Mouse (Mus musculus): Measurements from ENCODE around the gene Stoml1. TPM values are rescaled to one million over a fixed set of nuclear protein-coding genes. Genes with fewer than 3 reads are reported as not detected.

Stoml1 gene
- polyA plus RNA-seq, 2 experiments from 2014 or later, result 21.1 to 23.9 TPM

- no peak for ATAC-seq
These were observed 19.1 kb downstream of the Stoml1 start for GRCm38 (mm10) chr9:58272068-58272541.

GRCm38 (mm10) chr9:58272855-58273254 is 19.9 kb downstream of the Stoml1 start:
- no peak for ATAC-seq

GRCm38 (mm10) chr9:58274101-58274604 is 21.2 kb downstream of the Stoml1 start:
- no peak for ATAC-seq

GRCm38 (mm10) chr9:58274626-58275025 is 21.7 kb downstream of the Stoml1 start:
- no peak for ATAC-seq

GRCm38 (mm10) chr9:58275115-58275774 is 22.3 kb downstream of the Stoml1 start:
- peak; percentile 65 for ATAC-seq

GRCm38 (mm10) chr9:58275797-58276196 is 22.8 kb downstream of the Stoml1 start:
- ATAC-seq, result peak; percentile 5

GRCm38 (mm10) chr9:58276346-58276745 is 23.4 kb downstream of the Stoml1 start:
- ATAC-seq, result no peak

- no peak for ATAC-seq
These were observed 25.3 kb downstream of the Stoml1 start for GRCm38 (mm10) chr9:58278313-58278712.

GRCm38 (mm10) chr9:58278821-58279723 is 26.1 kb downstream of the Stoml1 start:
- no peak for ATAC-seq

GRCm38 (mm10) chr9:58279780-58280179 is 26.8 kb downstream of the Stoml1 start:
- ATAC-seq, result no peak

GRCm38 (mm10) chr9:58280259-58281109 is 27.5 kb downstream of the Stoml1 start:
- peak; percentile 86 for ATAC-seq

- ATAC-seq, result no peak
These were observed 28.6 kb downstream of the Stoml1 start for GRCm38 (mm10) chr9:58281597-58281996.

- no peak for ATAC-seq
These were observed 30.5 kb downstream of the Stoml1 start for GRCm38 (mm10) chr9:58283431-58283830.

GRCm38 (mm10) chr9:58289090-58289489 is 36.1 kb downstream of the Stoml1 start:
- ATAC-seq, result no peak

- no peak for ATAC-seq
These were observed 36.9 kb downstream of the Stoml1 start for GRCm38 (mm10) chr9:58289901-58290300.

GRCm38 (mm10) chr9:58294527-58294926 is 41.6 kb downstream of the Stoml1 start:
- ATAC-seq, result no peak

GRCm38 (mm10) chr9:58295345-58295744 is 42.4 kb downstream of the Stoml1 start:
- no peak for ATAC-seq

- no peak for ATAC-seq
These were observed 42.9 kb downstream of the Stoml1 start for GRCm38 (mm10) chr9:58295766-58296361.

- ATAC-seq, result no peak
These were observed 44.1 kb downstream of the Stoml1 start for GRCm38 (mm10) chr9:58297065-58297464.

GRCm38 (mm10) chr9:58297961-58298477 is 45.1 kb downstream of the Stoml1 start:
- no peak for ATAC-seq

- ATAC-seq, result no peak
These were observed 46.4 kb downstream of the Stoml1 start for GRCm38 (mm10) chr9:58299356-58299799.

- no peak for ATAC-seq
These were observed 50.2 kb downstream of the Stoml1 start for GRCm38 (mm10) chr9:58303115-58303514.

Data from activated CD4-positive, CD25-positive, alpha-beta regulatory T cell, adult 4 months (primary cell).